In genomic region chr11:94629884-94630198, GRCm38 (mm10) we compare ENCODE assay signal across 8 mouse cellular contexts. TPM values are rescaled to one million over a fixed set of nuclear protein-coding genes. Genes with fewer than 3 reads are reported as not detected.
DNase-seq lines count a peak whose midpoint lies in the region; ATAC-seq and TF ChIP-seq lines count a peak whose summit lies in the region.

No protein-coding gene starts in this region.

- no peaks in the 10 kb centered on the region for H3K27me3 ChIP-seq in spleen, adult 2 months (ENCODE audit: control insufficient read depth, insufficient read depth, low read length)
- H3K27me3 ChIP-seq in forebrain, embryonic 12.5 days, result no peaks in the 10 kb centered on the region
- H3K27me3 ChIP-seq in liver, embryonic 12.5 days (replicated peaks), result no peaks in the 10 kb centered on the region
- H3K27me3 ChIP-seq in stomach, embryonic 15.5 days (replicated peaks), result no peaks in the 10 kb centered on the region

- peak overlapping the region; percentile 74 for H3K4me3 ChIP-seq in spleen, adult 2 months (ENCODE audit: extremely low read depth, insufficient read depth, insufficient read length)
- H3K4me3 ChIP-seq in forebrain, embryonic 12.5 days (replicated peaks), result peak overlapping the region; percentile 94
- H3K4me3 ChIP-seq in liver, embryonic 12.5 days, result peak overlapping the region; percentile 84
- H3K4me3 ChIP-seq in stomach, embryonic 15.5 days (replicated peaks), result peak overlapping the region; percentile 99

- peak overlapping the region; percentile 89 for H3K9ac ChIP-seq in forebrain, embryonic 12.5 days
- H3K9ac ChIP-seq in liver, embryonic 12.5 days, result peak overlapping the region; percentile 87
- H3K9ac ChIP-seq in stomach, embryonic 15.5 days, result peak overlapping the region; percentile 81

- WGBS in spleen, adult 2 months, result 0% methylated on average over 25 of the region's 28 CpGs
- WGBS in forebrain, embryonic 12.5 days, result 0% methylated on average over 28 of the region's 28 CpGs
- whole genome bisulfite sequencing in liver, embryonic 12.5 days (ENCODE audit: insufficient replicate concordance), result under 1% methylated on average over 28 of the region's 28 CpGs
- WGBS in stomach, embryonic 15.5 days, result under 1% methylated on average over 27 of the region's 28 CpGs

- H3K27ac ChIP-seq in spleen, adult 2 months (ENCODE audit: insufficient read depth, low read length), result peak overlapping the region; percentile 37
- peak overlapping the region; percentile 66; the same call in 1 of the 2 replicates for H3K27ac ChIP-seq in forebrain, embryonic 12.5 days
- H3K27ac ChIP-seq in liver, embryonic 12.5 days, result peak overlapping the region; percentile 77
- H3K27ac ChIP-seq in stomach, embryonic 15.5 days, result peak overlapping the region; percentile 82

- H3K9me3 ChIP-seq in forebrain, embryonic 12.5 days, result no peaks in the 10 kb centered on the region
- H3K9me3 ChIP-seq in liver, embryonic 12.5 days (replicated peaks), result no peaks in the 10 kb centered on the region
- no peaks in the 10 kb centered on the region for H3K9me3 ChIP-seq in stomach, embryonic 15.5 days

- no peak for TF ChIP-seq CTCF in spleen, adult 2 months (IDR thresholded peaks at IDR 0.05; ENCODE audit: extremely low read depth, insufficient read depth, insufficient read length, insufficient replicate concordance)

- peak; percentile 73 for ATAC-seq in forebrain, embryonic 12.5 days (ENCODE audit: low FRiP score)
- peak; percentile 75 for ATAC-seq in liver, embryonic 12.5 days
- peak; percentile 32; the same call in 1 of the 2 replicates for ATAC-seq in stomach, embryonic 15.5 days (ENCODE audit: insufficient read depth, low FRiP score, low read depth)

- peak overlapping the region; percentile 86 for H3K4me2 ChIP-seq in forebrain, embryonic 12.5 days
- H3K4me2 ChIP-seq in liver, embryonic 12.5 days, result peak overlapping the region; percentile 80
- peak overlapping the region; percentile 78 for H3K4me2 ChIP-seq in stomach, embryonic 15.5 days

- peaks cover 6% of the 10 kb centered on the region; the same call in 1 of the 2 replicates for H3K4me1 ChIP-seq in spleen, adult 2 months (ENCODE audit: control insufficient read depth, insufficient read depth, insufficient read length)
- peaks cover 15% of the 10 kb centered on the region for H3K4me1 ChIP-seq in forebrain, embryonic 12.5 days
- peaks cover 19% of the 10 kb centered on the region for H3K4me1 ChIP-seq in liver, embryonic 12.5 days
- peaks cover 5% of the 10 kb centered on the region; the same call in 1 of the 2 replicates for H3K4me1 ChIP-seq in stomach, embryonic 15.5 days

- H3K36me3 ChIP-seq in spleen, adult 2 months (ENCODE audit: control insufficient read depth, insufficient read depth, low read length), result peaks cover 19% of the 10 kb centered on the region
- peaks cover 35% of the 10 kb centered on the region for H3K36me3 ChIP-seq in forebrain, embryonic 12.5 days (replicated peaks)
- peaks cover 36% of the 10 kb centered on the region for H3K36me3 ChIP-seq in liver, embryonic 12.5 days
- H3K36me3 ChIP-seq in stomach, embryonic 15.5 days, result peaks cover 18% of the 10 kb centered on the region

- DNase-seq in spleen, adult 2 months (ENCODE audit: low read depth in 1 of 2, low spot score in 2 of 2), result no peak
- DNase-seq in spleen, postnatal 4 days (ENCODE audit: low spot score in 2 of 2), result no peak
- no peak for DNase-seq in adrenal gland, adult 2 months
- no peak for DNase-seq in gastrocnemius, postnatal 10 days
- no peak for DNase-seq in Muller cell, postnatal 12 days (ENCODE audit: inconsistent ontology term)

- no peak for TF ChIP-seq POLR2A in spleen, adult 2 months (IDR thresholded peaks at IDR 0.05; ENCODE audit: low read depth, low read length)

RNA-seq across cellular contexts. Expression of gene Lrrc59, which starts 0.3 kb away (rescaled TPM):
- 29.3 and 31.4 TPM in 2 replicates for polyA plus RNA-seq in spleen, adult 2 months (2012; rRNA removed)
- 218 and 229 TPM in 2 replicates for polyA plus RNA-seq in forebrain, embryonic 12.5 days (2016; fragmentation: Nextera tagmentation; extraction: Ambion mirVana)
- polyA plus RNA-seq in liver, embryonic 12.5 days (2016; fragmentation: Nextera tagmentation; extraction: Ambion mirVana), result 182 and 186 TPM in 2 replicates
- 223 and 264 TPM in 2 replicates for polyA plus RNA-seq in stomach, embryonic 15.5 days (2015; fragmentation: Nextera tagmentation; extraction: Ambion mirVana)
- total RNA-seq in adrenal gland, adult 2 months (2021), result 100 to 1,000 TPM; 119 to 128 TPM
- polyA plus RNA-seq in adrenal gland, adult 2 months (2012; rRNA removed), result 51.9 and 66.4 TPM in 2 replicates
- total RNA-seq in gastrocnemius, postnatal 10 days (2021), result 10 to 100 TPM; 40.4 to 51.2 TPM

RNA-seq across cellular contexts. Expression of gene Mrpl27, which starts 23.7 kb away (rescaled TPM):
- 11.9 and 14.2 TPM in 2 replicates for polyA plus RNA-seq in spleen, adult 2 months (2012; rRNA removed)
- 125 and 136 TPM in 2 replicates for polyA plus RNA-seq in forebrain, embryonic 12.5 days (2016; fragmentation: Nextera tagmentation; extraction: Ambion mirVana)
- polyA plus RNA-seq in liver, embryonic 12.5 days (2016; fragmentation: Nextera tagmentation; extraction: Ambion mirVana), result 89.1 and 95.3 TPM in 2 replicates
- polyA plus RNA-seq in stomach, embryonic 15.5 days (2015; fragmentation: Nextera tagmentation; extraction: Ambion mirVana), result 136 and 150 TPM in 2 replicates
- 10 to 100 TPM; 78.0 to 91.6 TPM for total RNA-seq in adrenal gland, adult 2 months (2021)
- polyA plus RNA-seq in adrenal gland, adult 2 months (2012; rRNA removed), result 12.3 and 14.2 TPM in 2 replicates
- total RNA-seq in gastrocnemius, postnatal 10 days (2021), result 10 to 100 TPM; 50.2 to 63.1 TPM

RNA-seq across cellular contexts. Expression of gene Eme1, which starts 23.9 kb away (rescaled TPM):
- polyA plus RNA-seq in spleen, adult 2 months (2012; rRNA removed), result 1.8 and 2.3 TPM in 2 replicates
- 40.5 and 43.6 TPM in 2 replicates for polyA plus RNA-seq in forebrain, embryonic 12.5 days (2016; fragmentation: Nextera tagmentation; extraction: Ambion mirVana)
- polyA plus RNA-seq in liver, embryonic 12.5 days (2016; fragmentation: Nextera tagmentation; extraction: Ambion mirVana), result 22.7 and 25.0 TPM in 2 replicates
- 16.6 and 17.6 TPM in 2 replicates for polyA plus RNA-seq in stomach, embryonic 15.5 days (2015; fragmentation: Nextera tagmentation; extraction: Ambion mirVana)
- total RNA-seq in adrenal gland, adult 2 months (2021), result under 1 TPM; 0.29 to 0.31 TPM
- polyA plus RNA-seq in adrenal gland, adult 2 months (2012; rRNA removed), result 0.18 and 0.21 TPM in 2 replicates
- total RNA-seq in gastrocnemius, postnatal 10 days (2021), result 1 to 10 TPM; 1.3 to 1.5 TPM

RNA-seq across cellular contexts. Expression of gene Acsf2, which starts 28.2 kb away (rescaled TPM):
- 33.6 and 37.1 TPM in 2 replicates for polyA plus RNA-seq in spleen, adult 2 months (2012; rRNA removed)
- polyA plus RNA-seq in forebrain, embryonic 12.5 days (2016; fragmentation: Nextera tagmentation; extraction: Ambion mirVana), result 3.5 and 4.0 TPM in 2 replicates
- polyA plus RNA-seq in liver, embryonic 12.5 days (2016; fragmentation: Nextera tagmentation; extraction: Ambion mirVana), result 1.1 and 1.2 TPM in 2 replicates
- 4.4 and 6.4 TPM in 2 replicates for polyA plus RNA-seq in stomach, embryonic 15.5 days (2015; fragmentation: Nextera tagmentation; extraction: Ambion mirVana)
- total RNA-seq in adrenal gland, adult 2 months (2021), result 100 to 1,000 TPM; 146 to 155 TPM
- polyA plus RNA-seq in adrenal gland, adult 2 months (2012; rRNA removed), result 149 and 167 TPM in 2 replicates
- total RNA-seq in gastrocnemius, postnatal 10 days (2021), result 10 to 100 TPM in 1 of 2 experiments, 1 to 10 TPM in 1; 8.1 to 10.0 TPM

RNA-seq across cellular contexts. Expression of gene Xylt2, which starts 47.5 kb away (rescaled TPM):
- polyA plus RNA-seq in spleen, adult 2 months (2012; rRNA removed), result 25.7 and 34.0 TPM in 2 replicates
- polyA plus RNA-seq in forebrain, embryonic 12.5 days (2016; fragmentation: Nextera tagmentation; extraction: Ambion mirVana), result 13.6 and 17.4 TPM in 2 replicates
- polyA plus RNA-seq in liver, embryonic 12.5 days (2016; fragmentation: Nextera tagmentation; extraction: Ambion mirVana), result 7.0 and 7.1 TPM in 2 replicates
- 19.3 and 20.3 TPM in 2 replicates for polyA plus RNA-seq in stomach, embryonic 15.5 days (2015; fragmentation: Nextera tagmentation; extraction: Ambion mirVana)
- total RNA-seq in adrenal gland, adult 2 months (2021), result 10 to 100 TPM; 11.5 to 19.0 TPM
- polyA plus RNA-seq in adrenal gland, adult 2 months (2012; rRNA removed), result 51.7 and 60.4 TPM in 2 replicates
- total RNA-seq in gastrocnemius, postnatal 10 days (2021), result 10 to 100 TPM; 10.1 to 12.3 TPM
